Mouse (Mus musculus): ENCODE data around the gene Schip1. TPM values are rescaled to one million over a fixed set of nuclear protein-coding genes. Genes with fewer than 3 reads are reported as not detected.

Gene Schip1
- total RNA-seq, 2 experiments from 2014 or later, result 0.17 TPM; not detected in 1

Other genes starting within 250 kb of the Schip1 start
- gene Iqcj, start 172.6 kb upstream of the Schip1 start, total RNA-seq (2015; ENCODE audit: low replicate concordance), result not detected in 2 replicates
- gene Iqcj, start 172.6 kb upstream of the Schip1 start, total RNA-seq (2017; ENCODE audit: low replicate concordance), result not detected in 2 replicates
- gene Iqschfp, start 172.6 kb upstream of the Schip1 start, total RNA-seq (2015; ENCODE audit: low replicate concordance), result not detected in 2 replicates
- gene Iqschfp, start 172.6 kb upstream of the Schip1 start, total RNA-seq (2017; ENCODE audit: low replicate concordance), result not detected in 2 replicates

Data from erythroblast, adult 5-6 weeks (primary cell).